Mouse (Mus musculus): ENCODE measurements around the gene Gm49388.
"Not testable (repeated sequence)": the region's sequence is repeated elsewhere in the genome, so short reads cannot be mapped to it uniquely, and the experiment has no call there.

Gene Gm49388

DNA sequence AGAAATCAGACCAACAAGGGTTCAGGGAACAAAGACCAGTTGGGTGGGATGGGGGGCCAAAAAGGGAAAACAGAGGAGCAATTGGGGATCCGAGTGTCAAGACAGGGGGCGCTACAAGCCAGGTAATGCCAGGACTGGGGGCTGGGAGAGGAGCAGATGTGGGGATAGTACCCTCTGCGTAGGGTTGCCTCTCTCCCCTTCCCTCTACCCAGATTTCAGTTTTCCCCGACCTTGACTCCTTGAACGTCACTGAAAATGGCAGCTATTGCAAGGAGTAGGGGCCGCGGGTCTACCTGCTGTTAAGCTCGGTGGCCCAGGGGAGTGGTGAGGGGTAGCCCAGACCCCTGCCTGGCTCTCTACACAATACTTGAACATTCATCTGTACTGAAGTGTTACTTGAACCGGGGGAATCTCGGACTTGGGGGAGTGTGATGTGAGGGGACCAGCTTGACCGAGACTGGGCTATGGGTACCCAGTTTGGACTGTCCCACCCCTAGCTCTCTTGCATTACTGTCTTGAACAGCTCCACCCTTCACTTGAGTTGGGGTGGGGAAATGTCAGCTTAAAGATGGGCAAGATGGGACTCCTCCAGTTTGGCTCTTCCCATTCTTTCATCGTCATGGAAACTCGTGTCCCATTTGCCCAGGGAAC, 16.9 kb upstream of the Gm49388 start:
- no peak for DNase-seq (ENCODE audit: low read depth, low spot score)

DNA sequence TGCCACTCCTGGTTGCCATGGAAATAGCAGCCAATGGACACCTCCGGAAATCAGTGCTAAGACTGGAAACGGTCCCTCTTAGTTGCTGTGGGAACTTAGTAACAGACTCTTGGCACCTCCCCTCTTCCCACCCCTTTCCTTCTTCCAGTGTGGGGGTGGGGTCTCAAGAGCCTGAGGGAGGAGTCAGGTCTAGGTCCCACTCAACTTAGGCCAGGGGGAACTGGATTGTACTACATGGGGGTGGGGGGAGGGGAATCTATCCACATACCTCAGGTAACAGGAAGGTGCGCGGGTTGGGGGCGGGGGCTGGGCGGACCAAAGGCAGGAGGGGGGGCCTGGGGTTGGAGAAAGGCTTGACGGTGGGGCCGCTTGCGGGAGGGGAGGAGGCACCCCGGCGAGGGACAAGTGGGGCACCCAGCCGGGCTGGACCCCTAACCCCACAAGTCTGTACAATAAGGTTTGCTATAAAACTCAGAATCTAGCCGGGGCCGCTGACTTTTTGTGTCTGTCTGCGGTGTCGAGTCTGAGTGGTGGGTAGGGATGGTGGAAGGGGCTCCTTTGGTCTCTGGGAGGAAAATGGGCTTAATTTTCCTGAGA, 16.3 kb upstream of the Gm49388 start:
- peak; percentile 74 for DNase-seq (ENCODE audit: low read depth, low spot score)

DNA sequence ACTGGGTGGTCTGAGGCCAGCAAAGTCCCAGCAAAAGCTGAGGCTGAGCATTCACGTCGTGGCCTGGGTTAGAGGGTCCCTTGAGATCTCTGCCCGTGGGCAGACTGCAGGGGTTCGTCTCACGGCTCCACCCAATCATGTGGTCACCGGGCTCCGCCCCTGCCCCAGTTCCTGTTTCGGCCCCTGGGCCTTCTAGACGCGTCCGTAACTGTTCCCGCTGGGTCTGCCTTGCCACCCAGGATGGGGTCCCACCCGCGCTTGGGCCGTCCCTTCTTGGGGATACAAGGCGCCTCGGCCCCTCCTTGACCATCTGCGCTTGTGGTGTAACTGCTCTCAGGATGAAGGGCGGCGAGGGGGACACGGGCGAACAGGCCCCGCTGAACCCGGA, 15.8 kb upstream of the Gm49388 start, which contains the start of gene Orai3:
TSS of gene Orai3 (plus strand) at position 165 of the 388 bp plus-strand sequence.
- DNase-seq (ENCODE audit: low read depth, low spot score), result no peak

DNA sequence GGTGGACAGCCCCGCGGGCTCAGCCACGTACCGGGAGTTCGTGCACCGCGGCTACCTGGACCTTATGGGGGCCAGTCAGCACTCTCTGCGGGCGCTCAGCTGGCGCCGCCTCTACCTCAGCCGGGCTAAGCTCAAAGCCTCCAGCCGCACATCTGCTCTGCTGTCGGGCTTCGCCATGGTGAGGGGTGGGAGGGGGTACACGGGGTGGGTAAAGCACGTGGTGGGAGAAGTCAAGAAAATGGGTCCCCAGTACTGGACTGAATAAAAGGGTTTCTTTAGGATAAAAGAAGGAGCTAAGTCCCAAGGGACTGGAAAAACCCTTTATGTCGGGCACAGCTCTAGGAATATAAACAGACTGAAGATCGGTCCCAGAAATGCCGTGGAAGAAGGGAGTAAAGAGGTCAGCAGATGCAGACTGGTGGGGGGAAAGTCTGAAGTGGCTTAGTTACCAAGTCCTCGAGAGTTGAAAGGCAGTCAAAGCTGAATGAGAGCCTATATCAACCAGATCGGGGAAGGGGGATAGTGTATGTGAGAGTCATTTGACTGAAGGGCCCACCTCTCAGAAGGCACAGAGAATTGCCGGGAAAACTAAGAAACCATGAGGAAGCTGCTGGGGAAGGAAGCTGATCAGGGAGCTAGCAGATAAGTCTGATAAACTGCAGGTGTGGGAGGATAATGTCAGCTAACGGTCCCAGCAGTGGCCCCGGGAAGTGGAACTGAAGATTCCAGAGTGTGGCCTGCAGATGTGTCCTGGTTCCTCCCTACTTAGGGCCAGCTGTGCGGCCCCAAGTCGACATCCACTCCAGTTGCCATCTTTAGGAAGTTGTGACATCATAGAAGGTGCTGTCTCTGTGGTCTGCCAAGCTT, 15.1 kb upstream of the Gm49388 start:
- no peak for DNase-seq (ENCODE audit: low read depth, low spot score)

DNA sequence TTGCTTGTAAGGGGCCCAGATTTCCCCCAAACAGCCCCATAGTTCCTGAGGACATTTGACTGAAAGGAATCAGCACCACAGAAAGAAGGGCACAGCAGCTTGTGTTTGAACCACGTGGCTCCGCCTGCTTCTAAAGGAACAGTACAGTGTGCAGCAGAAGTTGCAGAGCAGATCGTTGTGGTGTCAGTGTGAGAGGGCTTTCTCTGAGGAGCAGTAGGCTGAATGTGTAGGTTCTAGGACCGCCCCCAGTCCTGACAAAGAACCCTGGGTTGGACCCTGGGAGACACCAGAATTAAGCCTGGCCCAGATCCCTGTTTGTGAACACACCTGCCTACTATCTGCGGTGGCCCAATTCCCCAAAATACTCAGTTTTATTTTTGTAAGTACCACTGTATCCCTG, 14.1 kb upstream of the Gm49388 start:
- no peak for DNase-seq (ENCODE audit: low read depth, low spot score)

DNA sequence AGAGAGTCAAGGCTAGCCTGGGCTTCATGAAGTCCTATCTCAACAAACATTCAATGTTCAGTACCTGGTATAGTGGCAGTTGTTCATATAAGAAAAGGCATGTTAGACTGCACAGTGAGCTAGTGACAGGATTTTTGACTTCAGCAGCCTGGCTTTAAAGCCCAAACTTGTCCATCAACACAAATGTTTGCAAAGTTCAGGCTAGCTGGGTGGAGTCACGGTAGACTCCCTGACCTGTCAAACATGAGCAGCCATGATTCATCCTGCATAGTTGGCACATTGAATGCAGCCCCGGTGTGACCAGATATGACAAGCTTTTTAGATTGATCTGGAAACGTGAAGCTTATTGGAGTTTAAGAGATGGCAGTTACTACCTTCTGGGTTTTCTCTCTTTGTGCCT, 13.3 kb upstream of the Gm49388 start:
- no peak for DNase-seq (ENCODE audit: low read depth, low spot score)

DNA sequence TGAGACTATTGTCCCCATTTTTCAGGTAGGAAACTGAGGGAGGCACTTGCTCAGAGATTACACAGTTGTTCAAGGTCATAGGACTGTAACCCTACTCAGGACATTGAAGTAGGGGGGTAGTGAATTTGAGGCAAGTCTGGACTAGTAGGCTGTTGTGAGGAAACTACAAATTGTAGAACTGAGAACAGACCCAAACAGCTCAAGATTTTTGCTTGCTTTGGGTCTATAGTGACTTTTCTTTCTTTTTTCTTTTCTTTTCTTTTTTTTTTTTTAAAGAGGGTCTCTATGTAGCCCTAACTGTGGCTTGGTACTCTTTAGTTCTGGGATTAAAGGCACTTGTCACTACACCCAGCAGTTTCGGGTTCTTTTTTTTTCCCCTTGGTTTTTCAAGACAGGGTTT, 12.9 kb upstream of the Gm49388 start:
- DNase-seq (ENCODE audit: low read depth, low spot score), result no peak

DNA sequence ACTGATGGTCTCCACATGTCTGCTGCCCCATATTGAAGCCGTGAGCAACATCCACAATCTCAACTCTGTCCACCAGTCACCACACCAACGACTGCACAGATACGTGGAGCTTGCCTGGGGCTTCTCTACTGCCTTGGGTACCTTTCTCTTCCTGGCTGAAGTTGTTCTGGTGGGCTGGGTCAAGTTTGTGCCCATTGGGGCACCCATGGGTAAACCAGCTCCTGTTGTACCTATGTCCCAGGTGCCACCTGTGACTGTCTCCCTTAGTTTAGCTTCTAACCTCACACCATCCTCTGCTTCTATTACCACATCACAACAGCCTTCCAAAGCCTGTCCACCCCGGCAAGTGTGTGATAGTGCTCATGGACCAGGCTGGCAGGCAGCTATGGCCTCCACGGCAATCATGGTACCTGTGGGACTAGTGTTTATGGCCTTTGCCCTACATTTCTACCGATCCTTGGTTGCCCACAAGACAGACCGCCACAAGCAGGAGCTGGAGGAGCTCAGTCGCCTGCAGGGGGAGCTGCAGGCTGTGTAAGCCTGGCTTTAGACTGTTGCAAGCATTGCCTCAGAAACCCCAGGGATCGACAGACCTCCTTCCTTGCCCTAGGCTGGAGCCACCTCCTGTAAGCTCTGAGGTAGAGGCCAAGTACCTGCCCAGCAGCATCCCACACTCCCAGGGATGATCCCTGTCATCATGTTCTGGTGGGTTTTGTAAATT, 11.6 kb upstream of the Gm49388 start:
- DNase-seq (ENCODE audit: low read depth, low spot score), result peak; percentile 60

DNA sequence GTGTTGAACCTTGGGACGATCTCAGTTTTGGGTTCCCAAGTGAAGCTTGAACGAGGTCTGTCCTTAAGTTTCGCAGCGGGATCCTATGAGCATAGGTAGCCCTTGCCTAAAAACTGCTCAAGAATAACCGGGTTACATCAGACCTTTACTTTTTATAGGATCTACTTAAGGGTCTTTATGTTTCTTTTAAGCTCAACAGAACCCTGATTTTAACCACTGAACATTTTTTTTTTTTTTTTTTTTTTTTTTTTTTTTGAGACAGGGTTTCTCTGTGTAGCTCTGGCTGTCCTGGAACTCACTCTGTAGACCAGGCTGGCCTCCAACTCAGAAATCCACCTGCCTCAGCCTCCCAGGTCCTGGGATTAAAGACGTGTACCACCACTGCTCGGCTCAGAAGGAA, 9.6 kb upstream of the Gm49388 start:
- DNase-seq (ENCODE audit: low read depth, low spot score), result not testable (repeated sequence)

DNA sequence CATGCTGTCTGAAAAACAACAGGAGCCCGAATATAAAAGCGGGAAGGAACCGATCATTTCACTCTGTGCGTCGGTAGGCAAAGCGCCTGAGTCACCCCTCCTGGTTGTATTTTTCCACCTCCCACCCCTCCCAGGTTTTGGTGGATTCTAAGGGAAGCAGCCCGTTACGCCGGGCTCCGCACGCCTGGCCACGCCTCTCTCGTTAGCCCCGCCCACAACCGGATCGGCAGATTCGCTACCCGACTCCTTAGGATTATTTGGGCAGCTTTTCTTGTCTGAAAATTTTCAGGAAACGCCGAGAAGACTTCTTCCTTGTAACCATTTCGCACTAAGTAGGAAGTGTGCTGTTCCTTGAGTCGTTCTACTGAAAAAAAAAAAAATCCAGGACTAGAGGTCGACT, 9.0 kb upstream of the Gm49388 start, which contains the start of gene Setd1a:
TSS of gene Setd1a (plus strand) at position 245 of the 400 bp plus-strand sequence.
- peak; percentile 74 for DNase-seq (ENCODE audit: low read depth, low spot score)

DNA sequence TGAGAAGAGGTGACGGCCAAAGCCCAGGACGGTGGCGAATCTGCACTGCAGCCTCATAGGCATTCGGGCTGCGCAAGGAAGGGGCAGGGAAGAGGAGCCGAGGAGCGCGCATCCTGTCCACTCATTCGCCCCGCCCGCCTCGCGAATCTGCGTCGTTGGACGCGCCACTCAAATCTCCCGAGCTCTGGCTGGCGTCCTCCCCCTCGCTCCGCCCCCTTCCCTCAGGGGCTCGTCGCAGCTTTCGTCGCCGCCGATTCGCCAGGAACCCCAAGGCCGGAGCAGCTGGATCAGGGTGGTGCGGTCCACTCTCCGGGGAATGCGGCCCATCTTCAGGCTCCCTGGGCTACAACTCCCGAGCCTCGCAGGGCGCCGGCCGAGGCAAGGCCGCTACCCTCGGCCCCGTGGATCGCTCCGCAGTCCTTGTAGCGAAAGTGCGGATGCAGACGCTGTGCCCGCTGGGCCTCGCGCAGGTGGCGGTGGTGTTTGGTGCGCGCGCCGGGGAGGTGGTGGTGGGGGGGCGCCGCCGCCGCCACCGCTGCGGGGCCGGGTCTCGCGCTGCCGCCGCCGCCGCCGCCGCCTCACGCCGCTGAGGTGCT, 8.4 kb upstream of the Gm49388 start:
- peak; percentile 95 for DNase-seq (ENCODE audit: low read depth, low spot score)

DNA sequence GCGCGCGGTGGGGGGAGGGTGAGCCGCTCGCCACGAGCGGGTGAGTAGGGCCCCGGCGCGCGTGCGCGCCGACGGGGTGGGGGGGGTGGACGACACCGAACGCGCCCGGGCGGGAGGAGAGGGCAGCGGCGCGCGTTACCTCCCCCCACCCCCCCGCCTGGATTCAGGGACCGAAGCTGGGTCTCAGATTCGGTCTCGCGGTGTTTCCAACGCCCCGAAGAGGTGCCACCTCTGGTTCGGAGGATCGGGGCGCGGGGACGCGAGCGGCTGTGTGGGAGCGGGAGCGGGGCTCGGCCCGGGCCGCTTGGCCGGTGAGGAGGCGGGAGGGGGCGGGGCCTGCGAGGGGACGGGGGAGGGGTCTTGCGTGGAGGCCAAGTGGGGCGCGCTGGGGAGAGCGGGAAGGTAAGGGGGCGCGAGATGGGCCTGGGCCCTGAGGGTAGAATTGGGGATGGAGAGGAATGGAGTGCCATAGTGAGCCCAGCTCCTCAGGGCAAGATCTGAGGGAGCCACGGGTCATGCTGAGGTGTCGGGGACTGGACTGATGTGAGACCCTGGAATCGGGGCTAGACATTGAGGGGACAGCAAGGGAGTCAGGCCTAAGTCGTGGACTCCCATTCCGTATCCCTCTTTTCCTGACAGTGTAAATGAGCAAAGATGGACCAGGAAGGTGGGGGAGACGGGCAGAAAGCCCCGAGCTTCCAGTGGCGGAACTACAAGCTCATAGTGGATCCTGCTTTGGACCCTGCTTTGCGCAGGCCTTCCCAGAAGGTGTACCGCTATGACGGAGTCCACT, 7.7 kb upstream of the Gm49388 start:
- no peak for DNase-seq (ENCODE audit: low read depth, low spot score)

DNA sequence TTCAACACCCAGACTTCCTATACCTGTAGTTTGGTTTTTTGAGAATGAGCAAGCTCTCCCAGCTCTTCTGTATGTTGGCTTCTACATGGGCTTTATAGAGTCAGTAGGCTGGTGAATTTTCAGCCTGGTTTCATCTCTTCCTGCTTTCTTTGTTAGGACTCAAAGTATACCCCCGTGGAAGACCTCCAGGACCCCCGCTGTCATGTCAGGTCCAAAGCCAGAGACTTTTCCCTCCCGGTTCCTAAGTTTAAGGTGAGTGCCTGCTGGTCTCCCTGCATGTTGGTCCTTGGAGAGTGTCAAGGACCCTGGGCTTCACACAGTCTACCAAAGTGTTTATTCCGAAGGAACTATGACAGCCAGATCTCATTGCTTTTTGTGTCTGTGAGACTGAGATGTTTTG, 7.1 kb upstream of the Gm49388 start:
- no peak for DNase-seq (ENCODE audit: low read depth, low spot score)

DNA sequence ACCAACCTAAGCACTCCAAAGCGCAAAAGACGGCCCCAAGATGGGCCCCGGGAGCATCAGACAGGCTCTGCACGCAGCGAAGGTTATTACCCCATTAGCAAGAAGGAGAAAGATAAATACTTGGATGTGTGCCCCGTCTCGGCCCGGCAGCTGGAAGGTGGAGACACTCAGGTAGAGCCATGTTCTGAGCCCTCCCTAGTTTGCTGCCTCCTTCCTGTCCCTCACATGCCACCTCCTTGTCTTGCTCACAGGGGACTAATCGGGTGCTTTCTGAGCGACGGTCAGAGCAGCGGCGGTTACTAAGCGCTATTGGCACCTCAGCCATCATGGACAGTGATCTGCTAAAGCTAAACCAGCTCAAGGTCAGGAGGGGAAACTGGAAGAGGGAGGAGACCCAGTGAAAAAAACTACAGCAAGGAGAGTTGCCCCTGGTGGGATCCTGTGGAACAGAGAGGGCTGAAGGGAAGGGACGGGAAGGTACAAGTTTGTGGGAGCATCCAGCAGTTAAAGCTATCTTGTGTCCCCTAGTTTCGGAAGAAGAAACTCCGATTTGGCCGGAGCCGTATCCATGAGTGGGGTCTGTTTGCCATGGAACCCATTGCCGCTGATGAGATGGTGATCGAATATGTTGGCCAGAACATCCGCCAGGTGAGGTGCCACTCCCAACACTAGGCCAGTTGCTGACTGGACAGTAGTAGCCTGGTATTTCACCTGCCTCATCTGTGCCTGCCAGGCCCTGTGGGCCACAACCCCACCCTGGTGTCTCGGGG, 11.9 kb downstream of the Gm49388 start:
- DNase-seq (ENCODE audit: low read depth, low spot score), result no peak

DNA sequence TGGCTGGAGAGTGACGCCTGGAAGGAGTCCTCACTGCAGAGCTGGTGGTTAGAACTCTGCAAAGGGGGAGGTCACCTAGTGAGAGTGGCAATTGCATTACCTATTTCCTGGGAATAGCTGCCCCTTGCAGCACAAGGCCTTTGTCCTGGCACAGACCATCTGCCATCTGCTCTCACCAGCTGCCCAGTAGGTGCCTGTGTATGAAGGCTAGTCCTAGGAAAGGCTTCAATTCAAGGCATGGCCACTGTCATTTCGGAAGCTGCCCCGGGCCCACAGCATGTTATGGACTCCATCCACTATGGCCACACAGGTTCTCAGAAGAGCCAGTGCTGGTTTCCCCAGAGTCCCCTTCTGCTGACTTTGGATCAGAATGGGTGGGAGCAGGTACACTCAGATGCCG, 13.2 kb downstream of the Gm49388 start:
- DNase-seq (ENCODE audit: low read depth, low spot score), result no peak

DNA sequence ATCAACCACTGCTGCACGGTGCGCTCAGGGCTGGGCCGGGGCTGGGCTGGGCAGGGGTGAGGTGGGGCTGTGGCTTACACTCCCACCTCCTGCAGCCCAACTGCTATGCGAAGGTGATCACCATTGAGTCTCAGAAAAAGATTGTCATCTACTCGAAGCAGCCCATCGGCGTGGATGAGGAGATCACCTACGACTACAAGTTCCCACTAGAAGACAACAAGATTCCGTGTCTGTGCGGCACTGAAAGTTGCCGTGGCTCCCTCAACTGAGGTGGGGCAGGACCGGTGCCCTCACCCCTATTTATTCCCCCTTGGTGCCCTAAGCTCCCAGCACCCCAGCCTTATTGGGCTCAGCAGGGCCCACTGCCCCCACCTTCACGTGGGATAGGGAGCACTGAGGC, 13.8 kb downstream of the Gm49388 start:
- DNase-seq (ENCODE audit: low read depth, low spot score), result no peak

DNA sequence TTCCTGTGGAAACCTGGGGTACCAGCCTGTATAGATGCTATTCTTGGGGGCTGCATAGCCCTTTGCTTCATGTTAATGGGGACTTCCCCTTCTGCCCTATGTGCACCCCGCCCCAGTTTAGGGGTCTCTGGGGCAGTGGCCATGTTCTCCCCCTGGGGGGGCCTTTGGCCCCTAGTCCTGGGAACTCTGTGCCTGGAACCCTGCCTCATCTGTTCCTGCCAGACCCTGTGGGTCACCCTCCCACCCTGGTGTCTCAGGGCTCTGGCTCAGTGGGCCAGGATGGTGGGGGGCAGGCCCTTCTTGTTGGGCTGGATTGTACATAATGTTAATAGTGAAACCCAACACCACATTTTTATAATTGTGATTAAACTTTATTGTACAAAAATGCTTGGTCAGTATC, 14.3 kb downstream of the Gm49388 start:
- no peak for DNase-seq (ENCODE audit: low read depth, low spot score)

DNA sequence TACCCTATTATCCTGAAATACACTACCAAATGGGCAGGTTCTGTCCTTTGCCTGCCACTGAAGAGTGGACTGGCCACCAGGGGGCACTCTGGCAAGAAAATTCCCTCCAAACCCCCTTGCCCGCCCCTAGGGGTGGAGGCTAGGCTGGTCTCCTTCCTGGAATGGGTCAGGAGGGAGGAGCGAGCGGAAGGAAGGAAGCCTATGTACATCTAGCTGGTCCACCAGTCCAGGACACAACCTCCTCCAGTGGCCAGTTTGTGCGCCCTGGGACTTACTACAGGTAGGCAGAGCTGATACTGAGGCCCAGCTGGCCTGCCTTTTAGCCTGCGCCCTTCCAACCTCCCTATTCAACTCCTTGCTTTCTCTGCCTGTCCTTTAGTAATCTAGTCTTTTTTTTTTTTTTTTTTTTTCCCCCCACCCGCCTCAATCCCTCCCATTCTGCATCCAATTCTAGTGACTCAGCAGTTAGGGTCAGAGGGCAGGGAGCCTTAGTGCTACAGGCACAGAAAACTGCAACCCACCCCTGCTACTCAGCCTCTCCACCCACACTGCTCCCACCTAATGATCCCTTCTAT, 15.1 kb downstream of the Gm49388 start, which contains the start of gene Hsd3b7:
TSS of gene Hsd3b7 (plus strand) at position 170 of the 575 bp plus-strand sequence.
- peak; percentile 49 for DNase-seq (ENCODE audit: low read depth, low spot score)

DNA sequence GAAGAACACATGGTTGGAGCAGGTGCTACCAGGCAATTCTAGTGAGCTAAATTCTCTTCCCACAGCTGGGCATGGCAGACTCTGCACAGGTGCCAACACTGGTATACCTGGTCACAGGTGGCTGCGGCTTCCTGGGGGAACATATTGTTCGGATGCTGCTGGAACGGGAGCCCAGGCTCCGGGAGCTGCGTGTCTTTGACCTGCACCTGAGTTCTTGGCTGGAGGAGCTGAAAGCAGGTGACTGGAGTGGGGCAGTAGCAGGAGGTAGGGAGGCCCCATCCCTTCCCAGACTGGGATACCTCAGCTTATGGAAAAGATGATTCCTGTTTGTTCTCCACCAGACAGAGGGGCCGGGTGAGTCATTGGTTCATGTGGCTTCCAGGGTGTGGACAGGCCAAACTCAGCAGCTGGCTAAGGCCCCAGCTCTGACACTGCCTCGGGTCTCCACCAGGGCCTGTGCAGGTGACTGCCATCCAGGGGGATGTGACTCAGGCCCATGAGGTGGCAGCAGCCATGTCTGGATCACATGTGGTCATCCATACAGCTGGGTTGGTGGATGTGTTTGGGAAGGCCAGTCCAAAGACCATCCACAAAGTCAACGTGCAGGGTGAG, 15.7 kb downstream of the Gm49388 start:
- DNase-seq (ENCODE audit: low read depth, low spot score), result no peak

Data from c-Kit-negative CD71-positive TER-119-positive erythroid progenitor cells, embryonic 14.5 days (primary cell).